Mouse (Mus musculus) embryonic facial prominence, embryonic 14.5 days (tissue): ENCODE results near the gene Sgsm1. TPM values are rescaled to one million over a fixed set of nuclear protein-coding genes. Genes with fewer than 3 reads are reported as not detected.

Experiments used
- ATAC-seq: fragments of 200-750 bp; cut with Nextera tagmentation; 2 replicates; pipeline ENCODE4 v1.8.0; 2017; ENCODE audit warnings: low read depth, moderate number of reproducible peaks, moderate TSS enrichment
- DNase-seq: peaks from one replicate; pipeline ENCODE4 v3.0.0-alpha.2; 2015; ENCODE audit warnings: low spot score
- H3K27ac ChIP-seq: fragments of 300-500 bp; sonication (generic); replicated peaks from 2 replicates; pipeline ENCODE4 v1.5.1; 2014; ENCODE audit warnings: low read depth, mild to moderate bottlenecking, low read length, moderate library complexity
- H3K27me3 ChIP-seq: fragments of 300-500 bp; sonication (generic); replicated peaks from 2 replicates; pipeline ENCODE4 v1.6.1; 2014; ENCODE audit warnings: low read length; ENCODE audit not compliant: control insufficient read depth, insufficient read depth
- H3K36me3 ChIP-seq: fragments of 300-500 bp; sonication (generic); 2 replicates; pipeline ENCODE4 v1.6.1; 2014; ENCODE audit warnings: low read length, mixed read lengths; ENCODE audit not compliant: control insufficient read depth, insufficient read depth
- H3K4me1 ChIP-seq: fragments of 300-500 bp; sonication (generic); 2 replicates; pipeline ENCODE4 v1.6.1; 2014; ENCODE audit warnings: antibody characterized with exemption, low read length; ENCODE audit not compliant: control insufficient read depth, insufficient read depth
- H3K4me2 ChIP-seq: fragments of 300-500 bp; sonication (generic); 2 replicates; pipeline ENCODE4 v1.6.1; 2014; ENCODE audit warnings: low read depth, mild to moderate bottlenecking, low read length, moderate library complexity, mixed read lengths
- H3K4me3 ChIP-seq: fragments of 300-500 bp; sonication (generic); 2 replicates; pipeline ENCODE4 v1.5.1; 2014; ENCODE audit warnings: low read depth, mild to moderate bottlenecking, low read length
- H3K9ac ChIP-seq: fragments of 300-500 bp; sonication (generic); 2 replicates; pipeline ENCODE4 v1.6.1; 2014; ENCODE audit warnings: low read depth, mild to moderate bottlenecking, low read length, moderate library complexity, mixed read lengths
- H3K9me3 ChIP-seq: fragments of 300-500 bp; sonication (generic); 2 replicates; pipeline ENCODE4 v1.6.1; 2016; ENCODE audit warnings: low read length; ENCODE audit not compliant: control insufficient read depth
- WGBS: fragments of 180-500 bp; shearing (Covaris S2); extraction: QIAGEN DNeasy Blood & Tissue Kit; methylation state at CpG from one replicate; pipeline ENCODE4 v1.1.7; 2014; 5-methylcytosine and 5-hydroxymethylcytosine counted together
- polyA plus RNA-seq: library from polyadenylated mRNA; unstranded; fragments of >200 nt; fragmentation: Nextera tagmentation; extraction: Ambion mirVana; gene quantifications from 2 replicates; pipeline ENCODE4 v1.2.1, GENCODE M21; 2014

The Sgsm1 gene
- polyA plus RNA-seq: 2.0 and 3.5 TPM in 2 replicates

GRCm38 (mm10) chr5:113310377-113311003 lies at the start of gene Sgsm1:
Gene Sgsm1, minus strand, starts transcription at chr5:113310786.
- H3K4me1 ChIP-seq: peaks cover 6% of the 10 kb centered on the region; the same call in 1 of the 2 replicates
- H3K9me3 ChIP-seq: peaks cover 6% of the 10 kb centered on the region; the same call in 1 of the 2 replicates
- H3K36me3 ChIP-seq: no peaks in the 10 kb centered on the region
- peaks cover 18% of the 10 kb centered on the region for H3K27me3 ChIP-seq
- H3K4me2 ChIP-seq: peak within 1 kb of the TSS; percentile 73
- ATAC-seq: peak; percentile 89
- peak within 1 kb of the TSS; percentile 62 for H3K9ac ChIP-seq
- 5% methylated on average over 30 of the region's 53 CpGs for WGBS
- peak; percentile 84 for DNase-seq
- H3K27ac ChIP-seq: no peak within 1 kb of the TSS
- peak within 1 kb of the TSS; percentile 54 for H3K4me3 ChIP-seq

DNA sequence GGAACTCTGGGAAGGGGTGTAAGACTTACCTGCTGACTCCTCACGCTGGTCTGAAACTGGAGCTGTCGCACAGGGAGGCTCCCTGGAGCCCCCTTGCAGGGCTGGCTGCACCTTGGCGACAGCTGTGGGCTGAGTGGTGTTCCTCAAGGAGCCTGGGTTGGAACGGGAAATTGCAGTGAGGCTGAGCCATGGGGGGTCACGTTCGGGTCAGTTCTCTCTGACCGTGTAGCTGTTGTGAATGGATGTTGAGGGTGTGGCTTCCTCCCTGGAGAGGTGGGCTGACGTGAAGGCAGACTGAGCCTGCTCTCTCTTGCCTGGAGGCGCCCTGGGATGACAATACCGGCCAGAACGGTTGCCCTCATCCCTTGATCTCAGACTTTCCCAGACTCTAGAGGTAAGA lies 48.2 kb upstream of the Sgsm1 start:
- H3K9me3 ChIP-seq: no peaks in the 10 kb centered on the region
- DNase-seq (no peak), ATAC-seq (0 out of 2 replicates have a peak, but pooled peaks have one; percentile 23)
- no peaks in the 10 kb centered on the region for H3K27me3 ChIP-seq
- WGBS: 9% methylated on average over 11 of the region's 11 CpGs
- no peaks in the 10 kb centered on the region for H3K36me3 ChIP-seq
- no peak overlapping the region for H3K4me2 ChIP-seq
- no peak overlapping the region for H3K9ac ChIP-seq
- H3K4me3 ChIP-seq: no peak overlapping the region
- peaks cover 13% of the 10 kb centered on the region; the same call in 1 of the 2 replicates for H3K4me1 ChIP-seq
- H3K27ac ChIP-seq: no peak overlapping the region

DNA sequence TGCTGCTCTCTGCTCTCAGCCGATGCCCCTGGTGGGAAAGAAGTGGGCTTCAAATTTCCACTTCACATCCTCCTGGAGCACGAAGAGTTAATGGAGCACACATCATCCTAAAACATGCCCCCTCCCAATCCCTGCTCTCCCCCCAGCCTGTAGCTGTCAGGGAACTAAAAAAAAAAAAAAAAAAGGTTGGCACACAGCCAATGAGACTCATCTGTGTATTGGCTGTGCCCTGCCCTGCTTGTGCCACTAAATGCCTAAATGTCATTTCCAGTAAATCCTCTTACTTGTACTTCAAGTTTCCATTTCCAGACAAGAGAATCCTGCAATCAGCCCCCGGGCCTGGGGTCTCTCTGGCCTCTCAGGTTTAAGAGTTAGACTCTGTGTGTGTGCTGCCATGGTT lies 47.1 kb upstream of the Sgsm1 start:
- Histone ChIP-seq H3K27me3 (no peaks in the 10 kb centered on the region), H3K9me3 (no peaks in the 10 kb centered on the region), H3K9ac (no peak overlapping the region), H3K4me1 (peaks cover 13% of the 10 kb centered on the region; the same call in 1 of the 2 replicates), H3K27ac (no peak overlapping the region), H3K4me3 (no peak overlapping the region), H3K36me3 (no peaks in the 10 kb centered on the region), H3K4me2 (no peak overlapping the region)
- no peak for DNase-seq
- ATAC-seq: no peak
- 41% methylated on average over 3 of the region's 3 CpGs for WGBS

DNA sequence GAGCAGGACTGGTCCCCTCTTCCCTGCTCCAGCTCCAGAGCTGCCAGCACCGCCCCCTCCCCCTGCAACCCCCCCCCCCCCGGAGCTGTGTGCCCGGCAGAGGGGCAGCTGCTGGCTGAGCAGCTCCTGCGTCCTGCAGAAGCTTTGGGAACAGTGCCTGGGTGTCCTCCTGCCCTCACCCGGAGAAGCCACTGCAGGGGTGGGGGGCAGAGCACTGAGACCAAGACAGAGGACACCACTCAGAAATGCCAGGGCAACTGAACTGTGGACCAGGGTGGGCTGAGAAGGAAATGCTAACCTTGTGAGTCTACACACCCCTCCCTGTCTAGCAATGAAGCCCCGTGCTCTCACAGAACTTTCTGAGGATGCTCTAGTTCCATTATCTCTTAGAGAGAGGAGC lies 46.6 kb upstream of the Sgsm1 start, which contains the start of gene Aym1:
Aym1 (plus strand) TSS at position 109 of the 400 bp plus-strand sequence.
- no peak within 1 kb of the TSS for H3K4me3 ChIP-seq
- H3K36me3 ChIP-seq: no peaks in the 10 kb centered on the region
- no peak for DNase-seq
- H3K27ac ChIP-seq: no peak within 1 kb of the TSS
- H3K9me3 ChIP-seq: no peaks in the 10 kb centered on the region
- peaks cover 13% of the 10 kb centered on the region; the same call in 1 of the 2 replicates for H3K4me1 ChIP-seq
- no peak within 1 kb of the TSS for H3K9ac ChIP-seq
- no peak; the same call in 1 of the 2 replicates for ATAC-seq
- H3K27me3 ChIP-seq: no peaks in the 10 kb centered on the region
- H3K4me2 ChIP-seq: no peak within 1 kb of the TSS
- 35% methylated on average over 2 of the region's 6 CpGs for WGBS

DNA sequence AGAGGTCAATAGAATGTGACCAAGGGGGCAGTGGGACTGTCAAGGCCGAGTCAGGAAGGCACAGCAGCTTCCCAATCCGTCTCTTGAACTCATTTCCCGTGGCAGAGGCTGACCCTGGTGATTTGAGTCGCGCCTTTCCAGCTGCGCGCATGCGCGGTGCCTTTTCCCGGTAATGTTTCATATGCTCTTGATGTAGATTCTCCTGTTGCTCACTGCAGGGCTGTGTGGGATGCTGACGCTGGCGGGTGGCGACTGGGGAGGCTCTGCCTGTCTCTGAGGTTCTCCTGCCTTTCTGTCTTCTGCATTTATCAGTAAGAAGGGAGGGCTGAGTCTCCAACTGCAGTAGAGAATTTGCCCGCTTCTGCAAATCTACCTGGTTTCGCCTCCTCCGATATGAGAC lies 43.7 kb upstream of the Sgsm1 start:
- DNase-seq: no peak
- Histone ChIP-seq H3K9ac (no peak overlapping the region), H3K27me3 (peaks cover 2% of the 10 kb centered on the region), H3K4me2 (0 out of 2 replicates have a peak overlapping the region, but pooled peaks have one; percentile 18), H3K27ac (no peak overlapping the region), H3K9me3 (no peaks in the 10 kb centered on the region), H3K4me1 (peaks cover 13% of the 10 kb centered on the region; the same call in 1 of the 2 replicates), H3K36me3 (no peaks in the 10 kb centered on the region), H3K4me3 (no peak overlapping the region)
- ATAC-seq: no peak
- WGBS: 46% methylated on average over 16 of the region's 16 CpGs

DNA sequence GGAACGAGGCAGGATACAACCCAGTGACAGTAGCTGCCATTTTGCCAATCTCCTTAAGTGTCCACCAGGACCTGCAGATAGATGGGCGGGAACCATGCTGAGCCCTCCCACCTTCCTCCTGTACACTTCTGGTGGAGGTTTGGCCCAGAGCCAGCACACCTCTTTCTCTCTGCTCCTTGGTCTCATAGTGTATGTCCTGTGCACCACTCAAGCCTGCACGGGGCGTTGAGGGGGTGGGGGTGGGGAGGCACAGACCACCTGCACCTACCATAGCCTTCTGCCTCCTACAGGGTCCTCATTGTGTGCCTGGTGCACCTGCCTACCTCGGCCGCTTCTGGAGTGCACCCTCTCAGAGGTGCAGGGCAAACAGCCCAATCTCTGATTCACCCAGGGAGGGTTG lies 42.0 kb upstream of the Sgsm1 start:
- H3K9ac ChIP-seq: no peak overlapping the region
- H3K9me3 ChIP-seq: no peaks in the 10 kb centered on the region
- no peak overlapping the region for H3K27ac ChIP-seq
- H3K4me2 ChIP-seq: no peak overlapping the region
- WGBS: 75% methylated on average over 6 of the region's 6 CpGs
- H3K4me3 ChIP-seq: no peak overlapping the region
- no peaks in the 10 kb centered on the region for H3K36me3 ChIP-seq
- H3K27me3 ChIP-seq: peaks cover 19% of the 10 kb centered on the region
- no peak for ATAC-seq
- peaks cover 3% of the 10 kb centered on the region; the same call in 1 of the 2 replicates for H3K4me1 ChIP-seq
- DNase-seq: no peak

- Histone ChIP-seq H3K27ac (no peak overlapping the region), H3K9ac (no peak overlapping the region), H3K9me3 (no peaks in the 10 kb centered on the region), H3K36me3 (no peaks in the 10 kb centered on the region), H3K4me3 (no peak overlapping the region), H3K27me3 (peaks cover 28% of the 10 kb centered on the region), H3K4me2 (no peak overlapping the region), H3K4me1 (no peaks in the 10 kb centered on the region)
- WGBS: 91% methylated on average over 3 of the region's 3 CpGs
- no peak for DNase-seq
- ATAC-seq: no peak
Measured at GRCm38 (mm10) chr5:113351768-113352167, 41.2 kb upstream of the Sgsm1 start.

DNA sequence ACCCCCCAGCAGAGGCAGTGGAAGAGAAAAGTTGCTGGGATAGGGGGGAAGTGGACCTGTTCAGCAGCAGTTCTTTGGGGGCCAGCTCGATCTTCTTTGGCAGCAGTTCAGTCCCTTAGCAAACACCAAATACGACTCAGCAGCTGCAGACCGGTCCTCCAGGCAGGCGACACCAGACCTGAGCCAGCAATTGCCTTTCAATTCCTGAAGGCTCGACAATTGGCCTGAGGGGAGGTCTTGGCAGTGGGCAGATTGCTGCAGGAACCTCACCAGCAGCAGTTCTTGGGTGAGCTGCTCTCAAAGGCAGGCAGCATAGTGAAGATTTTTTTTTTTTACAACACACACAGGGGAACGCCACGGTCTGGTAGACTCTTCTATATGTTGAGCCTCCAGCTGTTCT lies 39.2 kb upstream of the Sgsm1 start:
- WGBS: 15% methylated on average over 7 of the region's 7 CpGs
- ATAC-seq (no peak; the same call in 1 of the 2 replicates), DNase-seq (peak; percentile 36)

GRCm38 (mm10) chr5:113349226-113349625 lies 38.6 kb upstream of the Sgsm1 start:
- DNase-seq (no peak), ATAC-seq (no peak)
- Histone ChIP-seq H3K4me2 (no peak overlapping the region), H3K4me1 (no peaks in the 10 kb centered on the region), H3K9ac (no peak overlapping the region), H3K4me3 (no peak overlapping the region), H3K9me3 (no peaks in the 10 kb centered on the region), H3K27ac (no peak overlapping the region), H3K27me3 (peaks cover 53% of the 10 kb centered on the region), H3K36me3 (no peaks in the 10 kb centered on the region)
- 10% methylated on average over 7 of the region's 7 CpGs for WGBS

More for the DNA sequence above, 39.2 kb upstream of the Sgsm1 start:
- H3K27me3 ChIP-seq: peaks cover 47% of the 10 kb centered on the region
- no peak overlapping the region for H3K4me3 ChIP-seq
- no peak overlapping the region for H3K4me2 ChIP-seq
- H3K4me1 ChIP-seq: no peaks in the 10 kb centered on the region
- H3K27ac ChIP-seq: no peak overlapping the region
- no peaks in the 10 kb centered on the region for H3K36me3 ChIP-seq
- no peaks in the 10 kb centered on the region for H3K9me3 ChIP-seq
- no peak overlapping the region for H3K9ac ChIP-seq
